Comparison of ENCODE assay signal across 9 mouse cellular contexts in the genomic region with DNA sequence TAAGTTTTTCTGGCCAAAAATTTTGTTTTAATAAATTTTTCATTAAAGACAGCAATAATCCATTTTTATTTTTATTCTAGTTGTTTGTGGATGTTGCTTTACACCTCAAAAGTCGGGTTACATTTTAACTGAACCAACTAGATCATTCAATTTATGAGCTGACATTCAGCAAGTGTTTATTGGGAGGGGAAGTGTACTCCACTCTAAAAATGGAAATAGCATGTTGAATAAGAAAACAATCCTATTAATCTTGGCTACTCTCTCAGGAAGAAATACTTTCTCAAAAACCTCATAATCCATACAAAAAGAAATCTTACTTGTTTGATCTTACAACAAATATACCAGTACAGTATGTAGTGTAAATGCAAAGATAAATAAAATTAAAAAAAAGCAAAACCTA. TPM values are rescaled to one million over a fixed set of nuclear protein-coding genes. Genes with fewer than 3 reads are reported as not detected.
A peak's percentile ranks its signal among the peaks of the same experiment; 100 is the strongest.
DNase-seq lines count a peak whose midpoint lies in the region; ATAC-seq and TF ChIP-seq lines count a peak whose summit lies in the region.
"Had no signal": no experiment of that assay in that cellular context is flagged by ENCODE, and none has a peak within 500 bp of the region (broad histone marks: within the 10 kb centered on the region; RNA-seq: fewer than 3 reads in every experiment).

No protein-coding gene starts in this region.

- peak overlapping the region; percentile 98; the same call in 1 of the 2 replicates for H3K27ac ChIP-seq in heart, embryonic 12.5 days (ENCODE audit: poor library complexity, severe bottlenecking)
- no peak overlapping the region for H3K27ac ChIP-seq in ES-Bruce4 (ENCODE audit: insufficient read depth, low read length)
- peak overlapping the region; percentile 98 for H3K27ac ChIP-seq in hindbrain, embryonic 10.5 days
- H3K27ac ChIP-seq in liver, postnatal 0 days (ENCODE audit: low read depth) = peak overlapping the region; percentile 97

- no peak for TF ChIP-seq CTCF in ES-Bruce4 (IDR thresholded peaks at IDR 0.05; ENCODE audit: low read depth, low read length)
- TF ChIP-seq CTCF in liver, postnatal 0 days (IDR thresholded peaks at IDR 0.05; ENCODE audit: low read depth) = no peak

- H3K4me3 ChIP-seq in heart, embryonic 12.5 days = peak overlapping the region; percentile 84
- H3K4me3 ChIP-seq in ES-Bruce4 (ENCODE audit: low read depth, low read length) = no peak overlapping the region
- H3K4me3 ChIP-seq in hindbrain, embryonic 10.5 days = peak overlapping the region; percentile 84
- H3K4me3 ChIP-seq in liver, postnatal 0 days (ENCODE audit: low read depth, low read length) = peak overlapping the region; percentile 63

- H3K9ac ChIP-seq in heart, embryonic 12.5 days = no peak overlapping the region
- peak overlapping the region; percentile 96 for H3K9ac ChIP-seq in ES-Bruce4 (ENCODE audit: low read depth, poor library complexity, severe bottlenecking)
- peak overlapping the region; percentile 83; the same call in 1 of the 2 replicates for H3K9ac ChIP-seq in liver, postnatal 0 days (replicated peaks)

- TF ChIP-seq POLR2A in ES-Bruce4 (IDR thresholded peaks at IDR 0.05; ENCODE audit: insufficient read depth, low read length) = no peak

- intact Hi-C loops in heart, postnatal 36 days (cut with DNase I) = loop anchor here (5.0 to 10.0 kb wide), 2 partner anchors 176 to 628 kb away; a partner anchor contains a TSS

- H3K4me2 ChIP-seq in heart, embryonic 12.5 days = no peak overlapping the region
- H3K4me2 ChIP-seq in liver, postnatal 0 days (ENCODE audit: low read depth, low read length) = peak overlapping the region; percentile 67

- no peak for DNase-seq in heart, postnatal 36 days
- DNase-seq in hindbrain, embryonic 10.5 days (ENCODE audit: low spot score) = no peak
- no peak for DNase-seq in liver, postnatal 0 days
- DNase-seq in ovary, postnatal 10 days (ENCODE audit: low spot score) = no peak
- no peak for DNase-seq in embryo, embryonic 10.5 days (ENCODE audit: low spot score)
- DNase-seq: kidney, adult 18-20 months had no signal

- no peaks in the 10 kb centered on the region for H3K27me3 ChIP-seq in heart, embryonic 12.5 days (replicated peaks)
- no peaks in the 10 kb centered on the region for H3K27me3 ChIP-seq in ES-Bruce4 (ENCODE audit: control insufficient read depth, insufficient read depth, low read length, poor library complexity, severe bottlenecking)
- H3K27me3 ChIP-seq in hindbrain, embryonic 10.5 days (ENCODE audit: insufficient read depth, poor library complexity, severe bottlenecking) = no peaks in the 10 kb centered on the region
- H3K27me3 ChIP-seq in liver, postnatal 0 days (ENCODE audit: insufficient read depth, low read length) = no peaks in the 10 kb centered on the region

- no peak for TF ChIP-seq EP300 in ES-Bruce4 (IDR thresholded peaks at IDR 0.05; ENCODE audit: insufficient read depth, low read depth, low read length)
- no peak for TF ChIP-seq EP300 in liver, postnatal 0 days (IDR thresholded peaks at IDR 0.05; ENCODE audit: low read depth)

- 43% methylated on average over 1 of the region's 1 CpGs for WGBS in heart, embryonic 12.5 days
- WGBS in hindbrain, embryonic 10.5 days = 54% methylated on average over 1 of the region's 1 CpGs
- WGBS in liver, postnatal 0 days (ENCODE audit: insufficient replicate concordance) = 16% methylated on average over 1 of the region's 1 CpGs

- H3K4me1 ChIP-seq in heart, embryonic 12.5 days (replicated peaks) = peaks cover 19% of the 10 kb centered on the region
- H3K4me1 ChIP-seq in ES-Bruce4 (ENCODE audit: control insufficient read depth, insufficient read depth, low read length) = no peaks in the 10 kb centered on the region
- peaks cover 31% of the 10 kb centered on the region for H3K4me1 ChIP-seq in hindbrain, embryonic 10.5 days (replicated peaks)
- peaks cover 23% of the 10 kb centered on the region for H3K4me1 ChIP-seq in liver, postnatal 0 days (ENCODE audit: insufficient read depth)

- no peaks in the 10 kb centered on the region for H3K9me3 ChIP-seq in heart, embryonic 12.5 days (replicated peaks)
- H3K9me3 ChIP-seq in ES-Bruce4 (replicated peaks; ENCODE audit: control insufficient read depth, insufficient read depth, low read length, poor library complexity, severe bottlenecking) = no peaks in the 10 kb centered on the region
- H3K9me3 ChIP-seq in hindbrain, embryonic 10.5 days = no peaks in the 10 kb centered on the region
- H3K9me3 ChIP-seq in liver, postnatal 0 days (ENCODE audit: low read length) = no peaks in the 10 kb centered on the region

- no peak for ATAC-seq in heart, embryonic 12.5 days (ENCODE audit: insufficient number of reproducible peaks, low FRiP score)
- no peak for ATAC-seq in liver, postnatal 0 days
- ATAC-seq in inflammation-experienced regulatory T-cells, adult 6 months = no peak

- H3K36me3 ChIP-seq in heart, embryonic 12.5 days = peaks cover 3% of the 10 kb centered on the region
- peaks cover 8% of the 10 kb centered on the region for H3K36me3 ChIP-seq in ES-Bruce4 (ENCODE audit: control insufficient read depth, insufficient read depth, low read length, poor library complexity, severe bottlenecking)
- H3K36me3 ChIP-seq in hindbrain, embryonic 10.5 days = peaks cover 13% of the 10 kb centered on the region
- H3K36me3 ChIP-seq in liver, postnatal 0 days (replicated peaks; ENCODE audit: insufficient read depth, low read length) = 0 out of 2 replicates have a peak, but pooled peaks cover under 1% of the 10 kb centered on the region

RNA-seq across cellular contexts. Expression of a gene that starts 1.0 kb away (rescaled TPM):
- 36.3 and 38.1 TPM in 2 replicates for polyA plus RNA-seq in heart, embryonic 12.5 days (2016; fragmentation: Nextera tagmentation; extraction: Ambion mirVana)
- total RNA-seq in heart, postnatal 36 days (2021) = 10 to 100 TPM; 18.3 to 18.6 TPM
- polyA plus RNA-seq in ES-Bruce4 (2011; ENCODE audit: insufficient read depth, insufficient read length, low read depth, missing spikeins) = 63.8 and 65.9 TPM in 2 replicates
- polyA plus RNA-seq in hindbrain, embryonic 10.5 days (2016; fragmentation: Nextera tagmentation; extraction: Ambion mirVana) = 61.6 and 64.7 TPM in 2 replicates
- 11.7 and 12.4 TPM in 2 replicates for polyA plus RNA-seq in liver, postnatal 0 days (2015; fragmentation: Nextera tagmentation; extraction: Ambion mirVana)
- 10 to 100 TPM; 33.6 to 38.3 (median 34.7) TPM for polyA plus RNA-seq in inflammation-experienced regulatory T-cells, adult 6 months (2017; shearing (Covaris generic))

RNA-seq across cellular contexts. Expression of a gene that starts 1.2 kb away (rescaled TPM):
- 801 and 858 TPM in 2 replicates for polyA plus RNA-seq in heart, embryonic 12.5 days (2016; fragmentation: Nextera tagmentation; extraction: Ambion mirVana)
- total RNA-seq in heart, postnatal 36 days (2021) = 100 to 1,000 TPM in 1 of 2 experiments, 10 to 100 TPM in 1; 91.5 to 111 TPM
- 110 and 114 TPM in 2 replicates for polyA plus RNA-seq in ES-Bruce4 (2011; ENCODE audit: insufficient read depth, insufficient read length, low read depth, missing spikeins)
- polyA plus RNA-seq in hindbrain, embryonic 10.5 days (2016; fragmentation: Nextera tagmentation; extraction: Ambion mirVana) = 1,115 and 1,359 TPM in 2 replicates
- polyA plus RNA-seq in liver, postnatal 0 days (2015; fragmentation: Nextera tagmentation; extraction: Ambion mirVana) = 421 and 439 TPM in 2 replicates
- polyA plus RNA-seq in inflammation-experienced regulatory T-cells, adult 6 months (2017; shearing (Covaris generic)) = 1,000 to 10,000 TPM in 1 of 3 experiments, 100 to 1,000 TPM in 2; 359 to 1,026 (median 583) TPM
